12 mouse cellular contexts compared by ENCODE assay signal in genomic region chr19:55137884-55138283, GRCm38 (mm10). TPM values are rescaled to one million over a fixed set of nuclear protein-coding genes. Genes with fewer than 3 reads are reported as not detected.
A peak's percentile ranks its signal among the peaks of the same experiment; 100 is the strongest.
DNase-seq lines count a peak whose midpoint lies in the region; ATAC-seq lines count a peak whose summit lies in the region.
"Had no signal": no experiment of that assay in that cellular context is flagged by ENCODE, and none has a peak within 500 bp of the region (broad histone marks: within the 10 kb centered on the region; RNA-seq: fewer than 3 reads in every experiment).

No protein-coding gene starts in this region.

- ATAC-seq in CD4-positive, CD25-positive, alpha-beta regulatory T cell, adult 4 months: no peak
- ATAC-seq: inflammation-experienced regulatory T-cells, adult 6 months had no signal

- H3K4me3 ChIP-seq in brown adipose tissue, adult 24 weeks (ENCODE audit: insufficient read depth, low read depth, low read length): no peak overlapping the region

- intact Hi-C loops in left cerebral cortex, postnatal 4 days (cut with DNase I): no loop called here
- intact Hi-C loops in left cerebral cortex, postnatal 10 days (cut with DNase I): no loop called here

- DNase-seq in embryo, embryonic 10.5 days (ENCODE audit: low spot score): peak; percentile 36
- no peak for DNase-seq in embryo, embryonic 11 days
- DNase-seq in left cerebral cortex, postnatal 4 days: peak; percentile 29
- no peak for DNase-seq in left cerebral cortex, postnatal 10 days (ENCODE audit: extremely low spot score in 1 of 2, low spot score in 2 of 2)
- peak; percentile 35 for DNase-seq in kidney, postnatal 14 days
- no peak for DNase-seq in urinary bladder, adult 18-20 months (ENCODE audit: low spot score in 2 of 2)

- peak overlapping the region; percentile 96 for H3K27ac ChIP-seq in brown adipose tissue, adult 24 weeks (replicated peaks; ENCODE audit: low read depth, low read length)

- H3K4me1 ChIP-seq in brown adipose tissue, adult 24 weeks (ENCODE audit: control insufficient read depth, insufficient read depth, insufficient read length, low read length): peaks cover 13% of the 10 kb centered on the region

RNA-seq across cellular contexts. Expression of gene Gpam, which starts 10.8 kb away (rescaled TPM):
- total RNA-seq in left cerebral cortex, postnatal 4 days (2021): 10 to 100 TPM; 47.3 to 47.5 TPM
- total RNA-seq in left cerebral cortex, postnatal 10 days (2021): 10 to 100 TPM; 59.1 to 60.1 TPM
- 110 and 122 TPM in 2 replicates for polyA plus RNA-seq in brown adipose tissue, adult 24 weeks (2012; ENCODE audit: insufficient read depth, insufficient read length, missing spikeins)
- polyA plus RNA-seq in CD4-positive, CD25-positive, alpha-beta regulatory T cell, adult 4 months (2017; shearing (Covaris generic)): 1 to 10 TPM; 1.6 to 2.1 TPM

RNA-seq across cellular contexts. Expression of gene Tectb, which starts 42.6 kb away (rescaled TPM):
- not detected for total RNA-seq in left cerebral cortex, postnatal 4 days (2021)
- under 1 TPM in 1 of 2 experiments, not detected in 1; 0.32 TPM for total RNA-seq in left cerebral cortex, postnatal 10 days (2021)
- not detected in 2 replicates for polyA plus RNA-seq in brown adipose tissue, adult 24 weeks (2012; ENCODE audit: insufficient read depth, insufficient read length, missing spikeins)
- polyA plus RNA-seq in CD4-positive, CD25-positive, alpha-beta regulatory T cell, adult 4 months (2017; shearing (Covaris generic)): not detected
- total RNA-seq: gastrocnemius, adult 18-20 months; megakaryocyte-erythroid progenitor cell, adult 5-6 weeks had no signal
- polyA plus RNA-seq: inflammation-experienced regulatory T-cells, adult 6 months; limb, embryonic 11.5 days had no signal

Comparison
In these comparisons a context has a peak if more than half of its experiments do, and no peak if none do; other contexts are left out.
1. DNase-seq: peak in embryo, embryonic 10.5 days (single experiment), left cerebral cortex, postnatal 4 days (single experiment) and kidney, postnatal 14 days (single experiment); none in embryo, embryonic 11 days (single experiment), left cerebral cortex, postnatal 10 days (0 of 2) and urinary bladder, adult 18-20 months (0 of 2).